Mouse (Mus musculus) gastrocnemius, postnatal 25 days (tissue): Measurements from ENCODE around the gene Bach2. TPM values are rescaled to one million over a fixed set of nuclear protein-coding genes. Genes with fewer than 3 reads are reported as not detected.

Source experiments
- DNase-seq: peaks from one replicate; pipeline ENCODE4 v3.0.0; 2022
- total RNA-seq, 2 experiments: library from RNA; stranded (reverse); gene quantifications; 1 replicate in 1 of 2; 2 replicates in 1 of 2; pipeline ENCODE4 v1.2.3; 2021

The Bach2 gene
- total RNA-seq, 2 experiments from 2014 or later = 2.9 to 3.0 TPM

DNA sequence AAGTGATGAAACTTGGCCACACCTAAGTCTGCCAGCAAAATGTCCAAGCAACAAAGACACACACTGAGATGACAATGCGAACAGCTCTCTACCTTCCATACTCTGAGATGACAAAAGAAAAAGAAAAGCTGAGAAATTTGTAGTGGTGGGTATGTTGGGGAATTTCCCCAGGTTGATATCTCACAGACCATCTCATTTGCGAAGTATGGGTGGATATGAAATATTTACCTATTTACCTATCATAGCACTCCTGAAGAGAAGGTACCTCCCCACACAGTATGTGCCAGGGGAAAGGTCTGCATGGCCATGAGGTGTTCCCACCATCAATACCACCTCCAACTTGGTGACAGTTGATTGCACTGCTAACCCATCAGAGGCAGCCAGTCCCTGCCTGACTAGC is 13.4 kb upstream of the Bach2 start:
- DNase-seq = no peak

- no peak for DNase-seq
Measured at GRCm38 (mm10) chr4:32227970-32228557, 10.5 kb upstream of the Bach2 start.

- DNase-seq = no peak
Measured at GRCm38 (mm10) chr4:32229266-32229665, 9.3 kb upstream of the Bach2 start.

- no peak for DNase-seq
Measured at GRCm38 (mm10) chr4:32231258-32232055, 7.1 kb upstream of the Bach2 start.

- DNase-seq = no peak
Measured at GRCm38 (mm10) chr4:32235920-32236705, 2.5 kb upstream of the Bach2 start.

DNA sequence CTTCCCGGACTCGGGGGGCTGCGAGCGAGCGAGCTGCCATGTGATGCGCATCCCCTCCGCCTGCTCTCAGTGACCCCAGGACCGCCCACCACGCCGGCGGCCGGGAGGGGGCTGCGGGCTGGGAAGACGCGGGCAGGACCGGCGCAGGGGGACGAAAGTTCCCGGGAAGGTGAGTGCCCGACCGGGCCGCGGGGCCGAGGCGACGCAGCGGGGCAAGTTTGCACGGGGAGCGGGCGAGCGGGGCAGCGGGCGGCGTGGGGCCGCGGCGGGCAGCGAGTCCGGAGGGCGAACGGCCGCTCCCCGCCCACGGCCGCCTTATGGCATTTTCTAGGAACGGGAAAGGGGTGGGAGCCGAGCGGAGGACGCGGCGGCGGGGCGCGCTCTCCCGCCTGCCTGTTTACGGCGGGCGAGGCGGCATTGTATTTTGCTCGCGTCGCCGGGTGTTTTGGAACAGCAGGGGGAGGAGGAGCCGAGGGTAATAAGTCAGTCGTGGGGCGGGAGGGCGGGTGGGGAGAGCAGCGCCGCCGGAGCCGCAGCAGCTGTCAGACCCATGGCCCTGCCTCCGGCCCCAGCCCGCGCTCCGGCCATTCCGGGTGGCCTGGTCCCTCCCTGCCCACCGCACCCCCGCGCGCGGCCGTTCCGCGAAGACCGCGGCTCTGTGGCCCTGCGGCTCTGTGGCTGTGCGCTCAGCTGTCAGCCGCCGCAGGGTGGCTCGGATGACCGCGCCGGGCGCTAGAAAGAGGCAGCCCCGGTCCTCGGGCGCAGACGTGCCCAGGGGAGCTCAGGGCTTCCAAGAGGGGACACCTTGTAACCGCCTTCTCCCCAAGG is 531 bp downstream of the Bach2 start:
- peak; percentile 79 for DNase-seq

- DNase-seq = peak; percentile 59
Measured at GRCm38 (mm10) chr4:32239749-32240131, 1.1 kb downstream of the Bach2 start.

DNA sequence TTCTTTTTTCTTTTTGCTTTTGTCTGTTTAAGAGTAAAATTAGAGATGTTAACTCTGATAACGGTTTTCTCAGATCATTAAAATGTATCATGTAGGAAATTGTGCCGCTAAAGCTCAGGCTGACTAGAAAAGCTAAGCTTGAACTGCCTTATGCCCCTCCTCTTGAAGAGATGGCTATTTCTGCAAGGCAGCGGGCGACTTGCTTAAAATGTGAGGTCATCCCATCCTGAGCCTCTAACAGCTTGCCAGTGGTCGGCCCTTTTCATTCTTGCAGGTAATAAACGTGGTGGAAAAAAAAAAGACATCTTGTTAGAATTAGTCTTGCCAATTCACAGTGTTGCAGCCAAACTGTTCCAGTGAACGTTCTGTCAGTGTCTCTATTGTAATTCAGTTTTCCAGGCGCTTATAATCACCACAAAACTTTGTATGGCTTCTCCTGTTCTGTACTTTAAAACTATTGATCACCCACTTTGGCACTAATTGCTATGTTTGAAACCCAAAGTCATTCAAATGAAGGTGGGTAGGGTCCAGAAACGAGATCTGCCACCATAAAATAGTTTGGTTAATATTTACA is 1.9 kb downstream of the Bach2 start:
- no peak for DNase-seq

DNA sequence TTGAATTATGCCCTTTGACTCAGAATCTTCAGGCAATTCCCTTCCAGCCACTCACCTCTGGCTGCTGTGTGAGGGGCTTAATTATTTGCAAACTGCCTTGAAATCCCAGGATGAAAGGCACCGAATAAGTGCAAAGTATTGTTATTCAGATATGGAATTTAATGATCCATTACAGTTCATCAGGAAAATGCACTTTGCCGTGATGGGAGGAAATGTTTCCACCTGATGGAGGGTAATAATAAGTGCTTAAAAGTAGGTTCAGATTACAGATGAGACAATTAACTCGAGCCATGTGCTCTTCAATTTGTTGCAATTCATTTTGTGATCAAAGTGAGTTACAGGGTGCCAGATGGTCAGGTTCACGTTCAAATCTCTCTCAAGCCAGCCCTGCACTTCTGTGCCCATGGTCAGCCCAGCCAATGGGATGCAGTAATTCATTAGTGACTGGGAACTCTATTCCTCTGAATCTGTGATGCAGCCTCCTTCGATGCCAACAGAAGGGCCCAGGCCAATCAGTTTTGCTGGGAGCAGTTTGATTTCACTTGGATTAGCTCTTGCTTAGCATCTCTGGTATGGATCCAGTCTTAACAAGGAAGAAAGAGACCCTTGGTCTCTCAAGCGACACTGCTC is 2.9 kb downstream of the Bach2 start:
- DNase-seq = no peak

GRCm38 (mm10) chr4:32242122-32242615 is 3.6 kb downstream of the Bach2 start:
- DNase-seq = no peak

DNA sequence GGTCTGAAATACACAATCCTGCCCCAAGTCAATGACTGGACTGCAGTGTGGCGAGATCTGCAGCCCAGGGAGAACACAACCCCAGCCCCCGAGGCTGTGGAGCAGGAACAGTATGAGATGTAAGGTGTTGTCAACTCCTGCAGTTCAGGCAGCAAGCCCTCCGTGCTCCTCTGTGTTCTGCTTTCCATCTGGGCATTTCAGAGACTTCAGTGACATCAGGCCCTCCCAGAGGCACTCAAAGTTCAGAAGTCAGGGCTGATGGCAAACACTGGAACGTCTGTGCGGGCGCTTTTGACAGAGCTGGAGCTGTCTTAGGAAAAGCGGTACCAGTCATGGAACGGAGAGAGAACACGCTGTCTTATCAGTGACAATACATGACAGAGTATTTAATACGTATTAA is 4.9 kb downstream of the Bach2 start:
- DNase-seq = no peak

DNA sequence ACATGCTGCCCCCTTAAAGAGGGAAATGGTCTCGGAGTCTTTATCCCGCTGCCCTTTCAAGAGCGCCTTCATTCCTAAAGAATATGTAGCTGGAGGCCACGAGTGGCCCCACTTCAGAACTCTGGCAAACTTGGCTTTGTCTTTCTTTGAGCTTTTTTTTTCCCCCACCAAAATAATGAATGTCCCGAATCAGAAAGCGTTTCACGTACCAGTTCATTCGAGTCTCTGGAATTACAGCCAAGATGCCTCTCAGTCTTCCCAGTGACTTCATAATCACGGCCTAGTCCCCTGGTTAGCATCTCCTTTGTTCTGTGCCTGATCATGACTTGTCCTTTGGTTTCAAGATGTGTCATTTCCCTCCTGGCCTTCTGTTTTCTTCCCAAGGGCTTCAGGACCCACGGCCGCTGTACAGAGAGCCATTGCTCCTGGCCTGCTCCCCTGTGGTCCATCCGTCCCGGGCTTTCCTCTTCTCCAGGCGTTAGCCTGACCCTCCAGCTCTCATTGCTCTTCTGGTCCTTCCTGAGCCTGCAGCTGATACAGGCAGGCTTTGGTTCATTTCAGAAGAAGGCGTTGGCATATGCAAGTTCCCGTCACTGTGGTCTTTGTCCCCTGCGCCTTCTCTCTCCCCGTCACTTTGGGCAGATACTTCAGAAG is 5.6 kb downstream of the Bach2 start:
- no peak for DNase-seq

- no peak for DNase-seq
Measured at GRCm38 (mm10) chr4:32245586-32245985, 7.0 kb downstream of the Bach2 start.

DNA sequence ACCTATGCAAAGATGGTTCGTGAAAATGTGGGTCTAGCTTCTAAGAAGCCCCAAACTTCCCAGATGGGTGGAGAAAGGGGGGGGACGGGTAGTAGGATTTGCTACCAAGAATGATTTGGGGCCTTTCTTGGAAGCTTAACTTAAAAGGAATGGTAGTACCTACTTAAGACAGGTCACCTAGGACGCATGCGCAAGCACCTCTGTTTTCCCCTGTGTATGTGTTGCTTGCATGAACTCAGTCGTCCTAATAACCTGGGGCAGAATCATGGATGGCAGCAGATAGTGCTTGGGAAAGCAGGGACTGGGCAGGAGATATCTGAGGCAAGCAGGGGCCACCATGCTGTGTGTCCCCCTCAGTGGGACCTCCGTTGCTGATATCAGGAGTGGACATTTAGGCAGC is 7.4 kb downstream of the Bach2 start:
- no peak for DNase-seq

DNA sequence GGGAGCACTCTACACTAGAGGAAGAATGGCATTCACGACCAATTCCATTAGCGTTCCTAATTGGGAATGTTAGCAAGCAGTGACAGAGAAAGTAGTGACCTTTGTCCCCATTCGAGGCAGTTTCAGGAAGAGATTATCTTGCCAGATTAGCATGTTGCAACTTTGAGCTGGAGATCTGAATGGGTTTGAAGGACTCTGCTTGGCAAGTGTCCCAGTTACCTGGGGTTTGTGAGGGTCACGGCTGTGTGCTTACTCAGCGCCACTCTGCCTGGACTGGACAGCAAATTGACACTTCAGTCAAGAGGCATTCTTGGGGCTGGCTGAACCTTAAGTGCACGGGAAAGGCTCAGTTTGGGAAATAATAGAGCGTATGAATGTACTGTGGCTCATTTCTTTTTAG is 8.2 kb downstream of the Bach2 start:
- DNase-seq = no peak

GRCm38 (mm10) chr4:32247463-32248113 is 9.0 kb downstream of the Bach2 start:
- DNase-seq = no peak

DNA sequence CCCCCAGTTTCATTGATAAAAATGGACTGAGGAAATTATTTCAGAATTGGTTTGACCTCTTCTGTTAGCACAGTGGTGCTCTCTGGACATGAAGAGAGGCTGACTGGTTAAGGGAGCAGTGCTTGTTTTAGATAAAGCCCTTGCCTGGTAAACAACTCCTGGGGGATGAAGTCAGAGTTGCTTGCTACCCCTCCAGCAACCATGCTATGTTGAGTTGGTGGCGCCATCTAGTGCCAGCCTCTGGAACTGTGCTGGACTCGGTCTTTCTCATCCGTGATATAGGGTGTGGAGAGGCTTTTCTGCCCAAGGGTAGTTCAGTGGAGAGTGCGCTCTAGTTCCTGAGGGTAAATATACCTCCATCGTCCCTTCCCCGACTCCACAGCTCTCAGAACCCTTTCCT is 9.6 kb downstream of the Bach2 start:
- DNase-seq = peak; percentile 50

GRCm38 (mm10) chr4:32248990-32249393 is 10.4 kb downstream of the Bach2 start:
- no peak for DNase-seq

DNA sequence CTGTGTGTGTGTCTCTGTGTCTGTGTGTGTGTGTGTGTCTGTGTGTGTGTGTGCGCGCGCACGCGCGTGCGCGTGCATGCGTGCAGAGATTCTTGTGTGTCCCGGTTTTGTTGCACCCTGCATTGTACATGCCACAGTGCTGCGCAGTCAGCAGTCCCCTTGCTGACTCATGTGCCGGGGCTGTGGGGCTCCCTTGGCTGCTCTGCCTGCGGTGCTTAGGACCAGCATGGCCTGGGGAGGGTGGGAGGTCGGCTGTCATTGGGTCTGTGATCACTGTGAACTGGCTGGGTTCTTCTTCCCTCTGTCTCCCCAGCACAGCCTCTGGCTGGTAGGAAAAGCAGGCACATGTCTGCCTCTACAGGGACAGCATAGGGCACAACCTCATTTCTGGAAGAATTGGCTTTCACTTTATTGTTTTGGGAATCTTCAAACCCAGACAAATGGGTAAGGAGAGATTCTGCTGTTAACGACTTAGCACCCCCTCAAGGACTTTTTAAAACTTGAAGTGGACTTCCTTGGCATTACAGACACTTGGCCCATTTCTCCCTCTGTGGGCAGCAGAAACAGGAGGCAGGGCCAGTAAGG is 11.2 kb downstream of the Bach2 start:
- no peak for DNase-seq
